Mouse (Mus musculus) CH12.LX (cell line): ENCODE measurements around the gene Efna3. TPM values are rescaled to one million over a fixed set of nuclear protein-coding genes. Genes with fewer than 3 reads are reported as not detected.
A peak's percentile ranks its signal among the peaks of the same experiment; 100 is the strongest.

Source experiments
- DNase-seq: peaks from one replicate; pipeline ENCODE4 v3.0.0-alpha.2; 2013; ENCODE audit errors: extremely low read depth
- H3K27ac ChIP-seq: 2 replicates; pipeline ENCODE4 v1.5.1; 2012; ENCODE audit warnings: low read depth, mild to moderate bottlenecking, control low read depth, moderate library complexity; ENCODE audit not compliant: insufficient read depth
- H3K27me3 ChIP-seq: replicated peaks from 2 replicates; pipeline ENCODE3; 2012; ENCODE audit warnings: inconsistent platforms
- H3K36me3 ChIP-seq, 2 experiments: replicated peaks in 1 of 2; 2 replicates each; pipeline versions ENCODE3 to v1.6.1; 2012; ENCODE audit warnings: inconsistent platforms in 1 of 2, low read length in 1 of 2, mild to moderate bottlenecking in 1 of 2, mixed read lengths in 1 of 2, moderate library complexity in 1 of 2; ENCODE audit not compliant: control insufficient read depth in 1 of 2, insufficient read depth in 1 of 2
- H3K4me1 ChIP-seq, 2 experiments: 2 replicates each; pipeline ENCODE4 v1.6.1; 2012; ENCODE audit warnings: inconsistent platforms in 1 of 2, moderate library complexity in 1 of 2; ENCODE audit not compliant: insufficient read depth in 2 of 2, control insufficient read depth in 1 of 2
- H3K4me2 ChIP-seq: 2 replicates; pipeline ENCODE4 v1.6.1; 2012; ENCODE audit warnings: low read depth, mild to moderate bottlenecking, control low read depth; ENCODE audit not compliant: poor library complexity, insufficient read depth, severe bottlenecking
- H3K4me3 ChIP-seq, 3 experiments: fragments of 150-350 bp in 1 of 3; sonication (generic) in 1 of 3; replicated peaks in 1 of 3; 2 replicates each; pipeline versions ENCODE3 to v1.5.1; 2011 to 2012; ENCODE audit warnings: low read depth in 2 of 3, low read length in 2 of 3, mild to moderate bottlenecking in 2 of 3, moderate library complexity in 2 of 3, control low read depth in 1 of 3, improper control_type of control experiment in 1 of 3, inconsistent platforms in 1 of 3, mixed read lengths in 1 of 3; ENCODE audit not compliant: poor library complexity in 1 of 3
- H3K79me2 ChIP-seq: replicated peaks from 2 replicates; pipeline ENCODE4 v1.6.1; 2012; ENCODE audit warnings: mild to moderate bottlenecking, moderate library complexity; ENCODE audit not compliant: control insufficient read depth, poor library complexity, insufficient read depth, severe bottlenecking; ENCODE audit errors: extremely low read depth
- H3K9ac ChIP-seq: 2 replicates; pipeline ENCODE4 v1.6.1; 2012; ENCODE audit warnings: low read depth, mild to moderate bottlenecking, control low read depth, moderate library complexity; ENCODE audit not compliant: insufficient read depth
- H3K9me3 ChIP-seq: replicated peaks from 2 replicates; pipeline ENCODE3; 2012; ENCODE audit warnings: low read length, inconsistent platforms, mixed read lengths
- BHLHE40 ChIP-seq: IDR thresholded peaks from 2 replicates; pipeline ENCODE4 v1.6.1; 2011; ENCODE audit warnings: mild to moderate bottlenecking, low read depth, low read length, improper control_type of control experiment
- CHD1 ChIP-seq: IDR thresholded peaks from 2 replicates; pipeline ENCODE4 v1.6.1; 2012; ENCODE audit warnings: low read depth, low read length, improper control_type of control experiment, inconsistent platforms
- CTCF ChIP-seq, 2 experiments: IDR thresholded peaks in 1 of 2; conservative IDR thresholded peaks in 1 of 2; 2 replicates each; pipeline ENCODE4 v1.5.1; 2011 to 2012; ENCODE audit warnings: low read depth in 2 of 2, low read length in 2 of 2, improper control_type of control experiment in 1 of 2, inconsistent platforms in 1 of 2, mild to moderate bottlenecking in 1 of 2, moderate library complexity in 1 of 2
- E2F4 ChIP-seq: IDR thresholded peaks from 2 replicates; pipeline ENCODE4 v1.6.1; 2011; ENCODE audit warnings: low read depth, low read length, improper control_type of control experiment; ENCODE audit not compliant: insufficient replicate concordance
- ELF1 ChIP-seq: IDR thresholded peaks from 2 replicates; pipeline ENCODE4 v1.6.1; 2014; ENCODE audit warnings: low read depth, mild to moderate bottlenecking, inconsistent platforms, low read length, improper control_type of control experiment
- ETS1 ChIP-seq: conservative IDR thresholded peaks from 2 replicates; pipeline ENCODE4 v1.6.1; 2012; ENCODE audit warnings: low read depth, mild to moderate bottlenecking, inconsistent platforms, low read length, improper control_type of control experiment, moderate library complexity
- GABPA ChIP-seq: IDR thresholded peaks from 2 replicates; pipeline ENCODE4 v1.6.1; 2012; ENCODE audit warnings: low read depth, low read length, improper control_type of control experiment, inconsistent platforms; ENCODE audit not compliant: insufficient replicate concordance
- HCFC1 ChIP-seq: IDR thresholded peaks from 2 replicates; pipeline ENCODE4 v1.6.1; 2012; ENCODE audit warnings: low read depth, mild to moderate bottlenecking, inconsistent platforms, low read length, improper control_type of control experiment
- JUN ChIP-seq: IDR thresholded peaks from 2 replicates; pipeline ENCODE4 v1.6.1; 2011; ENCODE audit warnings: low read depth, mild to moderate bottlenecking, low read length, improper control_type of control experiment, moderate library complexity; ENCODE audit not compliant: insufficient read depth
- KAT2A ChIP-seq: IDR thresholded peaks from 2 replicates; pipeline ENCODE4 v1.6.1; 2012; ENCODE audit warnings: low read length, improper control_type of control experiment, inconsistent platforms; ENCODE audit not compliant: insufficient replicate concordance
- MEF2A ChIP-seq: IDR thresholded peaks from 2 replicates; pipeline ENCODE4 v1.6.1; 2014; ENCODE audit warnings: low read depth, mild to moderate bottlenecking, inconsistent platforms, low read length, improper control_type of control experiment, borderline replicate concordance
- MXI1 ChIP-seq: IDR thresholded peaks from 2 replicates; pipeline ENCODE4 v1.6.1; 2011; ENCODE audit warnings: mild to moderate bottlenecking, low read depth, low read length, improper control_type of control experiment
- MYC ChIP-seq: IDR thresholded peaks from 2 replicates; pipeline ENCODE4 v1.6.1; 2011; ENCODE audit warnings: low read depth, mild to moderate bottlenecking, improper control_type of control experiment, low read length
- NELFE ChIP-seq: IDR thresholded peaks from 2 replicates; pipeline ENCODE4 v1.6.1; 2011; ENCODE audit warnings: low read depth, low read length, improper control_type of control experiment
- PAX5 ChIP-seq: IDR thresholded peaks from 2 replicates; pipeline ENCODE4 v1.6.1; 2012; ENCODE audit warnings: low read length, inconsistent platforms, mixed read lengths
- POLR2A ChIP-seq: IDR thresholded peaks from 2 replicates; pipeline ENCODE4 v1.6.1; 2011; ENCODE audit warnings: low read depth, mild to moderate bottlenecking, improper control_type of control experiment, low read length
- RAD21 ChIP-seq: IDR thresholded peaks from 2 replicates; pipeline ENCODE4 v1.6.1; 2011; ENCODE audit warnings: low read depth, mild to moderate bottlenecking, low read length, improper control_type of control experiment, moderate library complexity
- RCOR1 ChIP-seq: conservative IDR thresholded peaks from 2 replicates; pipeline ENCODE4 v1.6.1; 2012; ENCODE audit warnings: low read depth, mild to moderate bottlenecking, inconsistent platforms, low read length, improper control_type of control experiment
- SIN3A ChIP-seq: IDR thresholded peaks from 2 replicates; pipeline ENCODE4 v1.6.1; 2012; ENCODE audit warnings: low read length, improper control_type of control experiment, inconsistent platforms
- SMC3 ChIP-seq: IDR thresholded peaks from 2 replicates; pipeline ENCODE4 v1.6.1; 2011; ENCODE audit warnings: low read depth, low read length, improper control_type of control experiment
- TBP ChIP-seq: conservative IDR thresholded peaks from 2 replicates; pipeline ENCODE4 v1.6.1; 2011; ENCODE audit warnings: low read depth, low read length, improper control_type of control experiment
- TCF12 ChIP-seq: IDR thresholded peaks from 2 replicates; pipeline ENCODE4 v1.6.1; 2014; ENCODE audit warnings: low read depth, mild to moderate bottlenecking, inconsistent platforms, low read length, improper control_type of control experiment
- UBTF ChIP-seq: IDR thresholded peaks from 2 replicates; pipeline ENCODE4 v1.6.1; 2012; ENCODE audit warnings: low read depth, mild to moderate bottlenecking, inconsistent platforms, low read length, improper control_type of control experiment, moderate library complexity
- USF1 ChIP-seq: IDR thresholded peaks from 2 replicates; pipeline ENCODE4 v1.6.1; 2014; ENCODE audit warnings: low read depth, mild to moderate bottlenecking, inconsistent platforms, low read length, improper control_type of control experiment
- USF2 ChIP-seq: conservative IDR thresholded peaks from 2 replicates; pipeline ENCODE4 v1.6.1; 2011; ENCODE audit warnings: low read depth, low read length, improper control_type of control experiment
- ZKSCAN1 ChIP-seq: IDR thresholded peaks from 2 replicates; pipeline ENCODE4 v1.6.1; 2012; ENCODE audit warnings: low read depth, inconsistent platforms, low read length, improper control_type of control experiment, borderline replicate concordance
- ZNF384 ChIP-seq: IDR thresholded peaks from 2 replicates; pipeline ENCODE4 v1.6.1; 2012; ENCODE audit warnings: low read depth, low read length, improper control_type of control experiment, inconsistent platforms
- dilution Hi-C: fragments of 300-500 bp; cut with MboI; formaldehyde crosslinking; loops from 2 replicates; pipeline ENCODE4 v1.14.3; 2020; ENCODE audit warnings: low sequenced_read_pairs; ENCODE audit not compliant: extremely low pct_unique_long_range_greater_than_20kb, extremely low pct_ligation_motif_present
- in situ Hi-C: fragments of 300-500 bp; cut with MboI; formaldehyde crosslinking; loops from 3 replicates; pipeline ENCODE4 v1.14.3; 2019; ENCODE audit warnings: low sequenced_read_pairs, low pct_ligation_motif_present, low pct_unique_long_range_greater_than_20kb, mixed read lengths
- polyA plus RNA-seq: library from polyadenylated mRNA; unstranded; fragments of >175 nt; gene quantifications from 2 replicates; pipeline ENCODE4 v1.2.1, GENCODE M21; 2012; ENCODE audit warnings: low read depth; ENCODE audit not compliant: insufficient read length
- total RNA-seq, 2 experiments: library from RNA; depleted of rRNA; stranded (reverse); fragments of 300-350 nt in 1 of 2; fragments of >200 nt in 1 of 2; gene quantifications; 2 replicates each; pipeline ENCODE4 v1.2.3; 2012 to 2014

The Efna3 gene
- total and polyA plus RNA-seq, 3 experiments, result 0.09 to 0.13 TPM; not detected in 1

DNA sequence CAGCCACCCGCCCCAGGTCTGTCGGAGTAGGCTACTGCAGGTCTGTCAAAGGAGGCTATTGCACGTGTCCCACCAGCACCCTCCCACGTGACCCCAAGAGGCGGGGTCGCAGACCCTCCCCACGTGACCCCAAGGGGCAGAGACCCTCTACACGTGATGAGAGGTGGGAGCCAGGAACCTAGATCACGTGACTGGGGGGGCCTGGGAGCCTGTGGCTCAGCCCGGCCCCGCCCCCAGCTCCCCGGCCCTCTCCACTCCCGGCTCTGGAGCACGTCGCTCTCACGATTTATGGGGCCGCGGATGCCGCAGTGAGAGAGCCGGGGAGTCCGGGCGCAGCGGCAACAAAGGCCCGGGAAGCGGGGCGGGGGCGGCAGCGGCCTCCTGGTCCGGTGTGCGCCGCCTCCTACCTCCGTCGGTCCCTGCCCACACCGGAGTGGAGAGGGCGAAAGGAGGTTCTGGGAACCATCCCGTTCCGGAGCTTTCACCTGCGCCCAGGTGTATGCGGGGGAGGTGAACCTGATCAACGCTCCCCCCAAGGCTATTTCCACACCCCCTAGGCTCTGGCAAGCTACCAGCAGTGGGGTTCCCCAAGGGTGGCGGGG is 2.1 kb downstream of the Efna3 start:
- dilution Hi-C loops, result no loop called here

DNA sequence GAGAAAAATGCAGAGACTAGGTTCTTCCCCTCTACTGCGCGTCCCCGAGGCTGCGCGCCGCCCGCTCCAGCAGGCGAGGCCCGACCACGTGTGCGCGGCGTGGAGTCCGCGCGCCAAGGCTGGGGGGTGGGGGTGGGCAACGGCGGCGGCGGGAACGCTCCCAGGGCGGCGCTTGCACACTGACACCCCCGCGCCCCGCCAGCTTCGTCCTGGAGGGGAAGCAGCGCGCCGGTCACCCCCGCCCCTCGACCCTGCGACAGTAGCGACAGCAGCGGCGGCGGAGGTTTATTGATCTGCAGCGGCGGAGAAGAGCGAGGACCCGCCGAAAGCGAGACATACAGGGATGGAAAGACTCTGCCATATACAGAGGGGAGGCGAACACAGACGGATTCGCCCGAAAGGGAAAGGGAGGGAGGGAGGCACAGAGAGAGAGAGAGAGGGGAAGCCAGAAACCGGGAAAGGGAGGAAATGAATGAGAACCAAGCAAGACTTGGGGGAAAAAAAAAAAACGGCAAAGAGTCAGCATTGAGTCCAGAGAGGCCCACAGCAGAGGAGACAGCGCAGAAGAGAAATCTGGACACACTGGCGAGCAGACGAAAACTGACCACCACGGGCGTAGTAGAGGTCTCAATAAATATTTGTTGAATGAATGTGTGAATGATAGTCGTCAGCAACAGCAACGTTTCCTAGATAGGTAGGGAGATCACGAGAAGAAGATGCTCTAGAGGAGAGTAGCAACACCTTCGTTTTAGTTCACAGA is 3.0 kb downstream of the Efna3 start:
- Histone ChIP-seq H3K9ac (no peak overlapping the region), H3K27me3 (peaks cover 75% of the 10 kb centered on the region), H3K27ac (no peak overlapping the region), H3K4me1 (peaks cover 38 to 60% of the 10 kb centered on the region in 2 experiments), H3K9me3 (peaks cover 3% of the 10 kb centered on the region), H3K4me3 (no peak overlapping the region), H3K79me2 (no peaks in the 10 kb centered on the region), H3K4me2 (no peak overlapping the region), H3K36me3 (no peaks in the 10 kb centered on the region)
- in situ Hi-C loops (no loop called here), dilution Hi-C loops (no loop called here)
- no peak for DNase-seq
- TF ChIP-seq MXI1, result no peak
- no peak for TF ChIP-seq RCOR1
- TF ChIP-seq MEF2A, result no peak
- TF ChIP-seq MYC, result no peak
- TF ChIP-seq SMC3, result no peak
- no peak for TF ChIP-seq KAT2A

More for the DNA sequence above, 2.1 kb downstream of the Efna3 start:
- no peak overlapping the region for H3K27ac ChIP-seq
- in situ Hi-C loops, result no loop called here
- TF ChIP-seq GABPA, result no peak
- peak; percentile 22; the same call in 1 of the 2 replicates for TF ChIP-seq USF2
- TF ChIP-seq ETS1, result no peak
- no peak for TF ChIP-seq PAX5
- TF ChIP-seq SMC3, result no peak
- no peak for TF ChIP-seq RAD21
- TF ChIP-seq ZKSCAN1, result no peak
- no peak for TF ChIP-seq UBTF
- no peak for TF ChIP-seq MXI1
- TF ChIP-seq CHD1, result no peak
- no peak for TF ChIP-seq HCFC1
- no peak for TF ChIP-seq RCOR1
- TF ChIP-seq NELFE, result no peak
- no peak for TF ChIP-seq TBP
- no peak for TF ChIP-seq CTCF (conservative IDR thresholded peaks at IDR 0.05 in 1 of 2, IDR thresholded peaks at IDR 0.05 in 1 of 2; ENCODE audit: low read depth in 2 of 2, low read length in 2 of 2)
- TF ChIP-seq KAT2A, result no peak
- TF ChIP-seq TCF12, result no peak
- TF ChIP-seq E2F4, result no peak
- TF ChIP-seq POLR2A, result no peak
- TF ChIP-seq SIN3A, result no peak
- no peak for TF ChIP-seq ZNF384
- TF ChIP-seq BHLHE40, result peak; percentile 83
- TF ChIP-seq ELF1, result no peak
- TF ChIP-seq JUN, result no peak
- no peak for TF ChIP-seq MYC
- peak; percentile 61 for TF ChIP-seq USF1
- TF ChIP-seq, all 38 proteins: peak for 3
- Histone ChIP-seq H3K4me1 (peaks cover 30 to 53% of the 10 kb centered on the region in 2 experiments), H3K9me3 (peaks cover 3% of the 10 kb centered on the region), H3K36me3 (no peaks in the 10 kb centered on the region), H3K9ac (no peak overlapping the region), H3K4me3 (no peak overlapping the region), H3K79me2 (no peaks in the 10 kb centered on the region), H3K27me3 (peaks cover 83% of the 10 kb centered on the region), H3K4me2 (peak overlapping the region; percentile 88)
- DNase-seq, result no peak
